ENCODE assay signal across 11 mouse cellular contexts in the genomic region with DNA sequence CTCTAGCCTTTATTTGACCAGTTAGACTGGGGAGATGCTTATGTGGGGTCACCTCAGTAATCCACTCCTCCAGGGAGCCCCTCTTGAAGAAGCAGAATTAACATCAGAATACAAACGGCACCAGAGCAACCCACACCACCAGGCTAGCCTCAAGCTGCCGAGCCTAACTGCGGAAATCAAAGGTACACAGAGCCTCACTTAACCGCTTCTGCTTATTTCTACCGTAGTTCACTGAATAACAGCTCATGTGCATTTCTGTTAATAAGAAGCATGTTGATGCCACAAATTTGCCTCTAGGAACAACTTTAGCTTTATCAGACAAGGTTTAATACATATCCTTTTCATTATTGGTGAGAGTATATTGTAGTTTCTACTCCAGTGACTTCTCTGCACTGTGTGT. TPM values are rescaled to one million over a fixed set of nuclear protein-coding genes. Genes with fewer than 3 reads are reported as not detected.
DNase-seq lines count a peak whose midpoint lies in the region; ATAC-seq and TF ChIP-seq lines count a peak whose summit lies in the region.
"Had no signal": no experiment of that assay in that cellular context is flagged by ENCODE, and none has a peak within 500 bp of the region (broad histone marks: within the 10 kb centered on the region; RNA-seq: fewer than 3 reads in every experiment).

No protein-coding gene starts in this region.

- H3K9me3 ChIP-seq in embryonic facial prominence, embryonic 13.5 days: no peaks in the 10 kb centered on the region; the same call in 1 of the 2 replicates
- no peaks in the 10 kb centered on the region for H3K9me3 ChIP-seq in liver, postnatal 0 days (ENCODE audit: low read length)

- WGBS in embryonic facial prominence, embryonic 13.5 days: 8% methylated on average over 5 of the region's 5 CpGs
- WGBS in liver, postnatal 0 days (ENCODE audit: insufficient replicate concordance): 7% methylated on average over 5 of the region's 5 CpGs

- H3K9ac ChIP-seq in embryonic facial prominence, embryonic 13.5 days: no peak overlapping the region
- H3K9ac ChIP-seq in liver, postnatal 0 days (replicated peaks): no peak overlapping the region

- H3K27me3 ChIP-seq in embryonic facial prominence, embryonic 13.5 days: no peaks in the 10 kb centered on the region
- H3K27me3 ChIP-seq in liver, postnatal 0 days (ENCODE audit: insufficient read depth, low read length): no peaks in the 10 kb centered on the region

- peaks cover 3% of the 10 kb centered on the region; the same call in 1 of the 2 replicates for H3K4me1 ChIP-seq in embryonic facial prominence, embryonic 13.5 days
- H3K4me1 ChIP-seq in liver, postnatal 0 days (ENCODE audit: insufficient read depth): peaks cover 4% of the 10 kb centered on the region; the same call in 1 of the 2 replicates

- H3K36me3 ChIP-seq in embryonic facial prominence, embryonic 13.5 days: no peaks in the 10 kb centered on the region
- no peaks in the 10 kb centered on the region for H3K36me3 ChIP-seq in liver, postnatal 0 days (replicated peaks; ENCODE audit: insufficient read depth, low read length)

- TF ChIP-seq CTCF in liver, postnatal 0 days (IDR thresholded peaks at IDR 0.05; ENCODE audit: low read depth): no peak
- no peak for TF ChIP-seq CTCF in layer of hippocampus, adult 2 months (conservative IDR thresholded peaks at IDR 0.05)

- no peak for ATAC-seq in embryonic facial prominence, embryonic 13.5 days (ENCODE audit: insufficient number of reproducible peaks, insufficient read depth, low FRiP score, low TSS enrichment, low read depth)
- ATAC-seq in liver, postnatal 0 days: no peak

- no peak for TF ChIP-seq EP300 in liver, postnatal 0 days (IDR thresholded peaks at IDR 0.05; ENCODE audit: low read depth)

- H3K4me2 ChIP-seq in embryonic facial prominence, embryonic 13.5 days: 0 out of 2 replicates have a peak overlapping the region, but pooled peaks have one; percentile 14
- H3K4me2 ChIP-seq in liver, postnatal 0 days (ENCODE audit: low read depth, low read length): peak overlapping the region; percentile 55

- H3K4me3 ChIP-seq in embryonic facial prominence, embryonic 13.5 days: no peak overlapping the region
- H3K4me3 ChIP-seq in liver, postnatal 0 days (ENCODE audit: low read depth, low read length): peak overlapping the region; percentile 18; the same call in 1 of the 2 replicates
- no peak overlapping the region for H3K4me3 ChIP-seq in layer of hippocampus, adult 2 months
- H3K4me3 ChIP-seq: gastrocnemius, adult 2 months had no signal

- H3K27ac ChIP-seq in embryonic facial prominence, embryonic 13.5 days: no peak overlapping the region
- H3K27ac ChIP-seq in liver, postnatal 0 days (ENCODE audit: low read depth): peak overlapping the region; percentile 53; the same call in 1 of the 2 replicates
- no peak overlapping the region for H3K27ac ChIP-seq in layer of hippocampus, adult 2 months
- H3K27ac ChIP-seq: gastrocnemius, adult 2 months had no signal

- peak; percentile 25 for DNase-seq in embryo, embryonic 10.5 days (ENCODE audit: low spot score)
- DNase-seq in embryo, embryonic 9.5 days (ENCODE audit: extremely low spot score): no peak
- DNase-seq in 416B (ENCODE audit: low read depth): peak; percentile 72
- DNase-seq in liver, postnatal 0 days: no peak
- DNase-seq in layer of hippocampus, adult 2 months (ENCODE audit: low spot score in 2 of 2): no peak
- DNase-seq in gastrocnemius, postnatal 25 days: no peak
- no peak for DNase-seq in frontal cortex, postnatal 10 days (ENCODE audit: low spot score in 2 of 2)
- DNase-seq: cerebellum, postnatal 25 days; gastrocnemius, adult 2 months; lung, adult 18-20 months had no signal

RNA-seq across cellular contexts. Expression of a gene that starts 32.6 kb away (rescaled TPM):
- polyA plus RNA-seq in embryonic facial prominence, embryonic 13.5 days (2015; fragmentation: Nextera tagmentation; extraction: Ambion mirVana): 83.5 and 90.8 TPM in 2 replicates
- polyA plus RNA-seq in liver, postnatal 0 days (2015; fragmentation: Nextera tagmentation; extraction: Ambion mirVana): 23.2 and 24.3 TPM in 2 replicates
- 100 to 1,000 TPM; 110 to 112 TPM for total RNA-seq in layer of hippocampus, adult 2 months (2021)
- 10 to 100 TPM; 39.0 to 39.8 TPM for total RNA-seq in gastrocnemius, postnatal 25 days (2021)

Comparison
In these comparisons a context has a peak if more than half of its experiments do, and no peak if none do; other contexts are left out.
1. DNase-seq: peak in embryo, embryonic 10.5 days (single experiment) and 416B (single experiment); none in embryo, embryonic 9.5 days (single experiment), liver, postnatal 0 days (single experiment), layer of hippocampus, adult 2 months (0 of 2), gastrocnemius, postnatal 25 days (single experiment) and frontal cortex, postnatal 10 days (0 of 2).